Mouse (Mus musculus) c-Kit-positive CD71-positive TER-119-negative erythroid progenitor cells, embryonic 14.5 days (primary cell): ENCODE results near the gene Ube2cbp.

Source experiments
- DNase-seq: peaks from one replicate; pipeline ENCODE4 v3.0.0-alpha.2; 2013; ENCODE audit warnings: low read depth

Gene Ube2cbp

DNA sequence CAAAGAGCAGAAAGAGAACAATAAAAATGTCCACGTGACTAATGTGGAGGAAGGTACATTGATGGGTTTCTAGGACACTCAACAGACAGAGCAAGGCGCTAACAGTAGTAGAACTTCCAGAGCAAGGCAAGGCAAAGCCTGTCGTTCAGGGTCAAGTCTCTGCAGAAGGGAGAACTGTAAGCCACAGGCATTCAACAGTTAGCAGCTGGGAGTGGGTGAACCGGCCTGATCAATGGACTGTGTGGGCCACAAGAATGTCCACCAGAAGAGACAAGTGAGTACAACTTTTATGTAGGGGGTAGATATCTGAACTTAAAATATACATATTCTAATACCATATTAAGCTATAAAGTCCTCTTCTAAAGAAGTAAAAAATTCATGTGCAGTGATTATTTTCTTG is 41.4 kb downstream of the Ube2cbp start:
- DNase-seq: no peak

DNA sequence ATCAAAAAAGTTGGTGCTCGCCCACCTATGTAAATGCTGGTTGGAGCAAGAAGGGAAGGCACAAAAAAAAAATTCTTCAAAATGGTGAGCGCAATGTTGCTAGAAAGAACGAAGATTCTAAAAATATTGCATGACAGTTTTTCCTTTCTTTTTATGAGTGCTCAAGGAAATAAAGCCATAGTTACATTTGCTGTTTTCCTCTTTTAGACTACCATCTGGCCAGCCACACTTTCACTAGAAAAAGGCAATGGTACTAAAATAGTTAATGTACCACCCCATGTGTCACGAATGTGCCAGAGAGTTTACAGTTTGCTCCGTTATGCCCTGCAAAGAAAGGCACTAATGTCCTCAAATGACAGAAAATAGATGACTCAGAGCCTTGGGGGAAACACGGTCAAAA is 45.4 kb downstream of the Ube2cbp start:
- DNase-seq: no peak

DNA sequence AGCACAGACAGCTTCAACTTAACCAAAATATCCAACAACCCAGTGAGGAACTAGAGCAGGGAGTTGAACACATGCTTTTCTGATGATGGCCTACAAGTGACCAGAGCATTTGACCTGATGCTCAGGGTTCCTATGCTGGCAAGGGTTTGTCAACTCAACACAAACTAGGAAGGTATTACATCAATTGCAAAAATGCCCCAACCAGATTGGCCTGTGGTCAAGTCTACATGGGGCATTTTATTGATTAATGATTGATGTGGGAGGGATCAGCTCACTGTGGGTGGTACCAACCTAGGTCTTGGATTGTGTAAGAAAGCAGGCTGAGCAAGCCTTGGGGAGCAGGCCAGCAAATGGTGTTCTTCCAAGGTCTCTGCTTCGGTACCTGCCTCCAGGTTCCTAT is 46.8 kb downstream of the Ube2cbp start:
- no peak for DNase-seq

DNA sequence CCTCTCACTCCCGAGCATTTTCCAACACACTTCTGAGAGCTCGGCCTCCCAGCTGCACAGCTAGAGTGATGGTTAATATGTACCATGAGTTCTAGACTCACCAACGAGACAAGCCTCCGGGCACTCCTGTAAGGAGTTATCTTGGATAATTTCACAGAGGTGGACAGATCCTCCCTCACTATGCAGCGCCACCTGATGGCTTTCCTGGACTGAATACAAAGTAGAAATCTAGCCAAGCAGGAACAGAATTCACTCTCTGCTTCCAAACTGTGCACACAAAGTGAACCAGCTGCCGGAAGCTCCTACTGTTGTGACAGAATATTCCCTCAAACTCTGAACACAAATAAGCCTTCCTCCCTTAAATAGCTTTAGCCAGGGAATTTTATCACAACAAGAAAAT is 69.0 kb downstream of the Ube2cbp start:
- DNase-seq: no peak

DNA sequence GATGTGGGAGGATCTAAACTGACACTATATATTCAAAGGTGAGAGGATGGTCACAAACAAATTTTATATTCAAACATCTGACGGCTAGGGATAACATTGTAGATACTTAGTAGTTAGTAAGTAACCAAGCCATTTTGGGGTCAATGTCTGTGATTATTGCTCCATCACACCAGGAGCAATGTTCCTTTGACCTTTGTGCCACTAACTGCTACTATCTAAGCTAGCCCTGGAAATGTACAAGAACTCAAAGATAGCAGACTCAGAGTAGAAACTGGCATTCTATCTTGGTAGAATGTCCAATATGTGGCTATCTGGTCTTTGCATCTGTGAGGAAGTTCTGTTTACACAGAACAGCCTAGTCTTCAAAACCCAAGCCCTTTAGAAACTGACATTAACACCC is 69.7 kb downstream of the Ube2cbp start:
- no peak for DNase-seq

DNA sequence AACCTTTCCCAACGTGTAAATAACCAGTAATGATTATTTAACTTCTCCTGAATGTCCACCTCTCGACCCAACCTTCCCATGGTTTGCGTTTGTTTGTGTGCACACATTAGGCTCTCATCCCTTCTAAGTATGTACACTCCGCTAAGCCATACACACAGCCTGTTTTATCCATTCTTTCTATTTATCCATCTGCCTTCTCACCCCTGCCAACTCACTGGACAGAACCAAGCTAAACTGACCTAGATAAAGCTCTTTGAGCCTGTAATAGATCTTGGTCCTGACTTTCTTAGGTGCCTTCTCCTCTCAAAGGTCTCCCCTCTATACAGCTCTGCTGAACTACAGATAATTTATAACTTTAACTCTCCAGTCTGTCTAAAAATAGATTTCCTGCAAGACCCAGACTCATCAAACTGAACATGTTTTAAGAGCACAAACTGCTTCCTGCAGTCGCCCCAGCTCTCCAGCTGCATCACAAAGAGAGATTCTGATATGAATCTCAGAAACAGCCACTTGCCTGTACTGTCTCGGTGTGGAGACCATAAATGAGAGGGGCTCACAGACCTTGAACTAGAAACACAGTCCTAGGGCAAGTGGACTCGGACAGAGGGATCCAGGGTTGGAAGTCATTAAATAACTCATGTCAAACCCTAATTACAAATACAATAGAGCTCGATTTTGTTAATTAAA is 71.0 kb downstream of the Ube2cbp start:
- DNase-seq: no peak

DNA sequence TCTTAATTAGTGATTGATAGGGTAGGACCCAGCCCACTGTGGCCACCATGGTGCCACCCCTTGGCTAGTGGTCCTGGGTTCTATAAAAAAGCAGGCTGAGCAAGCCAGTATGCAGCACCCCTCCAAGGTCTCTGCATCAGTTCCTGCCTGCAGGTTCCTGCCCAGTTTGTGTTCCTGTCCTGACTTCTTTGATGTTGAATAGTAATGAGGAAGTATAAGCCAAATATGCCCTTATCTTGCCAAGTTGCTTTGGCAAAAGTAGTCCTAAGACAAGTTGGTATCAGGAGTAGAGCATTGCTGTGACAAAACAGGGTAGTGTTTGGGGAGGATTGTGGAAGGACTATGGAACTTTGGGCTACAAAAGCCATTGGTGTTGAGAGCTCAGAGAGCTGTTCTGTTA is 73.3 kb downstream of the Ube2cbp start:
- no peak for DNase-seq

DNA sequence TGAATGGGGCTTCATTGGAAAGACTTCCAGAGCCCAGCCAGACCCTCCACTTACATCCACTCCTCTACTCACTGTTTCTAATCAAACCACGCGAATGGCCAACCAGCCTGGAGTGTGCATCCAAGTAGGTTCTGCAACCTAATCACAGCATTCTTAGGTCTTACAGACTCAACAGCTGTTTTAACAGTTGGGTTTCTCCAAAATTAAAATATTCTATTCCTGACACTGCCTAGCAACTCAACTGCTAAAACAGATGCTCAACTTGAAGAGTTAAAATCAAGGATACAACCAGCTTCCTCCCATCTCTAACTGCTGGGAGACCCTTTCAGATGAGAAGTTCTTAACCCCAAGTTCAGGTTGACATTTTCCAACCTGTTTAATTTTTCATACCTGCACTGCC is 74.0 kb downstream of the Ube2cbp start:
- DNase-seq: no peak

DNA sequence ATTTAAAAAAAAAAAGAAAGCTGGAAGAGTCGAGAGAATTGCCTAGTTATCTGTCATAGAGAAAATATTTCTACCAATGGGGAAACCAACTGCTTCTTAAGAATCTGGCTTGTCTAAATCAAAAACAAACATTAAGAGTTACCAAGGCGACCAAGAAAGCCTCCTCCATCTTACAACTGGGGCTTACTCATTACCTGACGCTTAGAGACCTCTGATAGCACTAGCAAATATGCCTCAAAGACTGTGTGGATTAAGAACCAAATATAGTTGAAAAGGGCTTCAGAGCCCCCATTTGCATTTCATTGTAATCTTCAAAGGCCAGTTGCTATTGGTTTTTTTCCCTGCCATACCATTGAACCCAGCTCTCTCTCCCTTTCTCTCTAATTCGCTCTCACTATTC is 76.2 kb downstream of the Ube2cbp start:
- no peak for DNase-seq

DNA sequence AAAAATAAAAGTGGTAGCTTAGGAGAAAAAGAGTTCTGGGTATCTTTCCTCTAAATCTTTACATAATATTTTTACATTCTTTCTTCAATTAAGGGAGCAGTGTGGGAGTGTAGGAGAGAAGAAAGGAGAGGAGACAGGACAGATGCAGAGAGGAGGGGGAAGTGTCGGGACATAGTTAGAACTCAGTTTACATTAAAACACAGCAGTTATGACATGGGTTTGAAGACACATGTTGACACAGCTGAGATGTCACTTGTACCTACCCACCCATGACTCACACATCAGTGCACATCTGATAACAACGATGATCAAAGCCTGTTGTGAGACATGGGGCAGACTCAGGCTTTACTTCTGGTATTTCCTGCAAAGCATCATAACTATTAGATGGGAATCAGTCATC is 87.8 kb downstream of the Ube2cbp start:
- DNase-seq: no peak

DNA sequence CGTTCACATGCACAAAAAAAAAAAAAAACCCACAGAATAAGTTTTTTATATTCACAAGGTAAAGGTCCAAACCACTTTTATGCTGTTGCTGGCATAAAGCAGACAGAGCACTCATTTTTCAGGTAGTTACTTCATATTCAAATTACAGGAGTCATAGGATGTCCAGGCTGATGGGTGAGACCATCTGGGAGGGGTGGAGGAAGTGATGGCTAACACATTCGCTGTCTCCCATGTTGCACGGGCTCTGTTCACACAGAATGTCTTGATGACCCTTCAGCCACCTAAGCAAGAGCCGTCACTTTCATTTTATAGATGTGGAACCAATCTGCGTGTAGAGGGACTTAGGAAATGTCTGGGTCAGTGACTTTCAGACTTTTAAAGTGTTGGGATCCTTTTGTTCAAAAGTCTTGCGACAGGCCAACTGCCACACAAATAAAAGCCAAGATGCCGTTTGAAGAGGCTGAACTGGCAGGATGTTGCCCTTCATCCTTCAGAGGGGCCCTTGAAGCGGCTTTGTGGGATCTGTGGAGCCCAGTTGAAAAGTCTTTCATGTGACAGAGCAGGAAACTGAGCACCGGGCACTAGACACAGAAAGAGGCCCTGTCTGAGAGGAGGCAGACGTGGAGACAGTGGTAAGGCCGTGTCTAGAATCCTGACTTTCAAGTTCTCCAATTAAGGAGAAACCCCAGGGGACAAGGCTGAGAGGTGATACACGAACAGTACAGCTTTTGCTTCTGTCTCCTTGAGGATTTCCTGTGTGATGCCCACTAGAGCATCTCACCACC is 91.8 kb downstream of the Ube2cbp start:
- DNase-seq: no peak

DNA sequence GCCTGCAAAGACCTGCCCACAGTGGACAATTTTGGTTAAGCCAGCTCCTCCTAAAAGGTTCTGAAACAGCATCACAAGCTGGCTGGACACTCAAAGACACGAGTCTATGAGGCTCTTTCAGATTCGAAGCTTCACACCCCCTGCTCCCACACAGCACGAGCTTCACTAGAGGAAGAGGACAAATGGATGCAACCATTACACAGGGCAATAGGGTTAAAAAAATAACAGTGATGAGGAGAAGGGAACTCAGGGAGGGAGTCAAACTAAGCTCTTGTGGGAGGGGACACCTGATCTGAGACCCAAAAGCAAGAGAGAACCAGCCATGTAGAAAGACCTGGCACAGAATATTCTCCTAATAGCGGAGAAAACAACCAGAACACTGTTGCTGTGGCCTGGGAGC is 95.5 kb downstream of the Ube2cbp start:
- no peak for DNase-seq

DNA sequence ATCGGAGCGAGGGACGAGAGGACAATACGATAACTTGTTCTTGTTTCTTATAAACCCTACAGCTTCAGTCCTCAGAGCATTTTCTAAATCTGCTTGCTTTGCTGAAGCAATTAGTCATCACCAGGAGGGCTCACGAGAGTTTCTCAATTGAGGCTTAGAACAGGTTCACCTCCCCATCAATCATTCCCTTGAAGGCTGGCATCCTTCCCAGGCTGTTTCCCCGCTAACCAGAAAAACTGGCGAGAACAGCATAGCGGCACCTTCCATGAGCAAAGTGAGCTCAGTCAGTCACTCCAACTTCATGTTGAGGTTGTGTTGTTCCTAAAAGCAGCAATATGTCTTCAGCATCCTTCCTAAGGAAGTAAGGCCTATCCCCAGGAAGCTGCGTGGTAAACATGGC is 104.2 kb downstream of the Ube2cbp start:
- no peak for DNase-seq

DNA sequence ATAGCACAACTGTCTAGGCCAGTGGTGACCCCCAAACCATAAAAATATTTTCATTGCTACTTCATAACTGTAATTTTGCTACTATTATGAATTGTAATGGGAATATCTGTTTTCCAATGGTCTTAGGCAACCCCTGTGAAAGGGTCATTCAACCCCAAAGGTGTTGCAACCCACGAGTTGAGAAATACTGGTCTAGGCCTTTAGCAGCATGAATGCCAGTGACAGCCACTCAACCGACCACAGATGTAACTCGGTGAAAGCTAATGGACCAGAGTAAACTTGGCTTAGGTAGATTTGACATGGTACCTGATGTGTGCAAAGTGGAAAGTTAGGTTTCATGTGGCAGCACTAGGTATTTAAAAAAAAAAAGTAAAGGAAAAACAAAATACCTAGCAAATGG is 108.9 kb downstream of the Ube2cbp start:
- DNase-seq: no peak

DNA sequence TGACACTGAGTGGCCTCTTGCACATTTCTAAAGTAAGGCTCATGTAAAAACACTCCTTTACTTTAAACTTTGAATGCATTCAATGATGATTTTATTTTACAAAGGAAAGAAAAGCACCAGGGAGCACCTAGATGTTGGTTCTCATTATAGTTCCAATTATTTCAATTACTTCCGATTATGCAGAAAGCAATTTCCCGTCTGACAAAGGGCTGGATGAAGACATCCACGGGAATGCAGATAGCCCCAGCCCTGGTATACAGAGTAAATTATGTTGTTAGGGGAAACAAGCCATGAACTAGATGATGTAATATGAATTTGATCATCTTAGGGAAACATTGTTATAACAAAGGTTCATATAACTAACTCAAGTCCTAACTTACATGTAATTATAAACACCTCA is 113.3 kb downstream of the Ube2cbp start:
- no peak for DNase-seq

DNA sequence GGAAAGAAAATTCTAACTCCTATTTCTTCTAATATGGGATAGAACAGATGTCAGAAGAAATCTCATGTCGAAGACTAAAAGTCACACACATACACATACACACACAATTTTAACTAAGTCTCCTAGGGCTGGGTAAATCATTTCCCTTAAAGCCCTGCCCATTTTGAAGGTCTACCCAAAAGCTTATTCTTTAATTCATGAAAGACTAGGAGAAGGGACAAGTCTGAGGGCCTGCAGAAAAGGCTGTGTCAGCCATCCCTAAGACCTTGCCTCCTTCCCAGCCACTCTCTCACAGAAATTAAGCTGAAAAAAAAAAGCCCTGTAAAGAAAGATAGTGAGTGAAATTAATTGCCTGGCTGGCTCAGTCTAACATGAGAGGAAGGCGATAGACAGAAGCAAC is 128.0 kb downstream of the Ube2cbp start:
- no peak for DNase-seq

DNA sequence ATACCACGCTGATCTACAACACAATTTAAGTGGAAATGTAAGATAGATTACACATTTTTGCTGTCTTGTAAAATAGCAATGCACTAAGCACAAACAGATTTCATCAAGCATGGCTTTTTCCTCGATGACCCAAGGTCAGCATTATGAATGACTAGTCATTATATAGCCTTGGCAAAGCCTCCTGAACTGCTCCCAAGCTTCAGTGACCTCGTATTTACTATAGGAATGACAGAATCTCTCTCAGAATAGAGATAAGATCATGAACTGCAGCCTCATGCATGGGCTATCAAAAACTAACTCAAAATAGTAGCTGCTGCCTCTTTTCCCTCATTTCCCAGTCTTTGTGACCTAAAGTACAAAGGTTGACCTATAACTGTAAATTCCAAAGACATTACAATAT is 128.4 kb downstream of the Ube2cbp start:
- no peak for DNase-seq

DNA sequence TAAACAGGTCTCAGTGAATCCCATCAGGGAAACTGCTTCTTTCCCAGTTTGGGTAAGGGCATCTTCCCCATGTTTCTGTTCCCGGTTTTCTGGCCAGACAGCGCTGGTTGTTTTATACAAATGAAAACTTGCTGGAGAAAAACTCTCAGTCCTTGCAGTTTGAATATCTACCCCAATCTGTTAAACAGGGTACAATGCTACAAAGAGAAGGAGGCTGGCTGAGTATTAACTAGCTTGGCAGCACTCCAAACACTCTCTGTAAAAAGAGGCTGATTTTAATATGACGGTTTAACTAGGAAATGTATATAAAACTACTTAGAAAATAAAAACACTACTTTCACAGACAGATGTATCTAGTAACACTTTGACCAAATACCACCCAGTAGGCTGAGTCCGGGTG is 129.2 kb downstream of the Ube2cbp start:
- no peak for DNase-seq

DNA sequence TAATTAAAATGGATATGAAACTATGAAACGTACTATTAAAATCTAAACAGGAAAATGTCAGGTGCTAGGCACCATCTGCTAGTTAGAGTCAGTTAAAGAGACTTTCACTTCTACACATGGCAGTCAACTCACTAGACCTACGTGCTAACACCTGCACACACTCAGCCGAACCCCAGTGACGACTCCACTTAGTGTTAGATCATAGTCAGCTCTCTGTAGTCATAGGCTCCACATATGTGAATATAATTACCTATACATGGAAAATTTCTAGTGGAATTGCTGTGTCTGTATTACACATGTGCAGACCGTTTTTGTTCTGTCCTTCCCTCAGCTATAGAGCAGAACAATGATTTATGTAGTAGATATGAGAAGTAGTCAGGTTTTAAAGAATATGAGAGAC is 130.4 kb downstream of the Ube2cbp start:
- DNase-seq: no peak

DNA sequence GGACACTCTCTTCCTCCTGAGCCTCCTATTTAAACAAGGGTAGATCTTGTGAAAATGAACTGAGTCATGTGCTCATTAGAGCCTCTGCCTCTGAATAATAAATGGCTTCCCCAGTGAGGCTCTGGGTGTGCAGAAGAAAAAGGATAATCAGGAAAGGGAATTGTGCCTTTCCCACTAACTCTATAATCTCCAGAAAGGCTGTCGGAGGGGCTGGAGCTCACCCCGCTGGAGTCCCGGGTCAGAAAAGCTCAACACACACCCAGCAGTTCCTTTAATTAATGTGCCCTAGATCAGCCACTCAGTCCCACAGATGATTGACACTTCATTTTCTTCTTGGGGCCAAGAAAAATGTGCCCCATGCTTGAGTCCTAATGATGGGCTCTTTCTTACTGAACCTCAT is 134.2 kb downstream of the Ube2cbp start:
- no peak for DNase-seq

DNA sequence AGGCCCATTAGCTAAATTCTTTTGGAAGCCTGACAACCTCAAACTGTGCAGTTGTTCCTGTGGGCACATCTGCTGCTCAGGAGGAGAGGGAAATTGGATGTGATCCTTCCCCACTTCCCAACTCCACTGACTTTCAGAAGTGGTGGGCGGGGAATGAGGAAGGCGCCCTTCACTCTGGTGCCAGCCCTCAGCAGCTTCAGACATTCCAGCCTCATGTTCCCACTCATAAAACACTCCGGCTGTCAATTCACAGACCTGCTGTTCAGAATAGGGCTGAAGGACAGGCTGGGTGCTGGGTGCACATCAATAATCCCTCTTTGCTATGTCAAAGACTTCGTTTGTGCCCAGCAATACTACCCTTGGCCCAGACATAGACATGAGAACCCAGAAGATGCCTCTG is 136.5 kb downstream of the Ube2cbp start:
- no peak for DNase-seq

DNA sequence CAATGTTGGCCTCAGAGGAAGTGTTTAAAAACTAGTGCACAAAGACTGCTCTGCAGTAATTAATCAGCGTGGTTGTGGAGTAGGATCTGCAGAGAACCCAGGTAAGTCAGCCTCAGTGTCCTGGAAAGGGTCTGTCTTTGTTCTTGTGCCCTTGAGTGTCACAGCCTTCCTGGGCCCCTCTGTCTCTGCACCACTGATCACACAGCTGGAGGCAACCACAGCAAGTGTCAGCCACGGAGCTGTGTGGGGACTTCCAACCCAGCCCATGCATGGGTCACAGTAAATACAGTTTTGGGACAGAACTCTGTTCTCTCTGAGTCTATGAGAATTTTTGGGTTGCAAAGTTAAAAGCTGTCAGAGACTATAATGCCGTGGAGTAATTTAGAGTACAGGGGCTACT is 137.4 kb downstream of the Ube2cbp start:
- DNase-seq: no peak

DNA sequence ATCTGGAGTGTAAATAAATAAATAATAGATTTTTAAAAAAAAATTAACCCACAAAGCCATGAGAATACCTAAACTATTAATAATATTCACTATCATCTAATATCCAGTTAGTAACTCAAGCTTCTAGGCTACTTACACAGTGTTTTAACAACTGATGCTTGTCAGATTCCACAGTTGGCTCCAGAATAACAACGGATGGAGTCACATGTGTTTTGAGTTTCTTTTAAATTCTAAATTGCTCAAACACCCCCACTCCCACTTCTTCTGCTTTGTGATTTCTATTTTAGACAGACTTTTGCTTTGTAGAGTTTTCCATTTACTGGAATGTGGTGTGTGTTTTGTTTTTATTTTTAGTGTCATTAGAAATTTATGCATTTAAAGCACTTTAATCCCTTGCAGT is 140.0 kb downstream of the Ube2cbp start:
- no peak for DNase-seq

DNA sequence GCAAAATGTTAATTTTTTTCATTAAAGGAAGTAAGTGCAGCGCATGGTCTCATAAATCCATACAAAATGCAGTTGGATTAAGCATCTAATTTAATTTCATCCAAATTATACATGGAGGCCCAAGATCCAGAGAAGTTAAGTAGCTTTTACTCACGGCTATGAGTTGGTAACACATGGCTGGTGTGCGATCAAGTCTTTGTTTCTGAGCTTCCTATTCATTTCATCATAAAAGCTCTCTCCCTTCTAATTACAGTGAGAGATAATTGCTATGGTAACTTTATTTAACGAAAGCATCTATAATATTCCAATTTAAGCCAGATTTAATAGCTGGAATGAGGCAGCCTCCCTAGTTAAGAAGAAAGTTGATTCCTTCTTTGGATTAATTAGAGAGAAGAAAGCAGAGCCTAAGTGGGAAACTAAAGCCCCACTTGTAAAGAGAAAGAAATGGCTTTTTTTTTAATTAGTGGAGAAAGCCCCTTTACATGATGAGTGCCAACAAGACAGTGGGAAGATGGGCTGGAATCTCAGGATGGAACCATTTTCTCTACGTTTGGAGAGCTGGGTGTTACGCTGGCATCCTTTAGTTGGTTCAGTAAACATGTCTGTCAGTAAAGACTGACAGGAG is 145.1 kb downstream of the Ube2cbp start:
- DNase-seq: no peak
